Mouse (Mus musculus): ENCODE results near the gene Als2cr12. TPM values are rescaled to one million over a fixed set of nuclear protein-coding genes. Genes with fewer than 3 reads are reported as not detected.
"Not testable (repeated sequence)": the region's sequence is repeated elsewhere in the genome, so short reads cannot be mapped to it uniquely, and the experiment has no call there.

Gene Als2cr12
- polyA plus RNA-seq, 1 experiment from 2014 or later: not detected

- H3K27ac ChIP-seq: peak overlapping the region; percentile 98
- peaks cover 52% of the 10 kb centered on the region for H3K79me2 ChIP-seq (ENCODE audit: inconsistent target)
- WGBS (ENCODE audit: missing documents): 2% methylated on average over 29 of the region's 31 CpGs
- H3K4me3 ChIP-seq (ENCODE audit: inconsistent target): peak overlapping the region; percentile 63
- H3K36me3 ChIP-seq (ENCODE audit: inconsistent target): no peaks in the 10 kb centered on the region
These were observed 17.5 kb upstream of the Als2cr12 start for GRCm38 (mm10) chr1:58713081-58713892.

DNA sequence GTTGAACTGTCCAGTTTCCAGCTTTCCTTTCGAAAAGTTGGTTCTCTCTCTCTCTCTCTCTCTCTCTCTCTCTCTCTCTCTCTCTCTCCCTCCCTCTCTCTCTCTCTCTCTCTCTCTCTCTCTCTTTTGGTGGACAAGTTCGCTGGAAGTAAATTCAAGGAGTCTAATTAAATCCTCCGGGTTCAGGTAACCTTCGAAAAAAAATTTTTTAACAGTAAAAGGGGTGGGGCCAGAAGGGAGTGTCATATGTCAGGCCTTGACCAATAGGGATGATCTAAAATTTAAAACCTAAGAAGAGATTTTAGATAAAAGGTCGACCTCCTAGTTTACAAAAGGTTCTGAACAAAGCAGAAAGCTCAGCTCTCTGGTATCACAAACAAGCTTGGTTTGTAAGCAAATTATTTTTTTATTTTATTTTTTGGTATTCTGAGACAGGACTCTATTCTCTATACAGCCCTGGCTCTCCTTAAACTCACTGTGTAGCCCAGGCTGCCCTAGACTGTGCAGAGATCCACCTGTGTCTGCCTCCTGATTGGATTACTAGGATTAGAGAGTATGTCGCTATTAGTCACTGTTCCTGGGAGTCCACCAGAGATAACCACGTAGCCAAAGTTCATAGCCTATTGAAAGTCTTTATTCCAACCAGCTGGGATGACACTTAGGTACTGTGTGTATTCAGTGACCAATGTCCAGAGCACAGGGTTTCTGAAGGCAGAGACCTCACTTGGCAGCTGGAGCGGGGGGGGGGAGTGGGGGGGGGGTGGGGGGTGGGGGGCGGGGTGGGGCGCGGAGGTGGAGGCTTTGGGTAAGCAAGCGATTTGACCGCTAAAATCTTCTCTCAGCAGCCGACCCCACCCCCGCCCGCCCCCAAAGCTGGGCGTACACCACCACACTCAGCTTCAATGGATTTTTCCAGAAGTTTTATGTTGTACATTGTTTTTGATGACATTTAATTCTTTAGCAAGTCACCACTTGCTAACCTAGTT lies 16.6 kb upstream of the Als2cr12 start:
- Histone ChIP-seq H3K36me3 (ENCODE audit: inconsistent target) (no peaks in the 10 kb centered on the region), H3K4me3 (ENCODE audit: inconsistent target) (peak overlapping the region; percentile 63), H3K27ac (peak overlapping the region; percentile 98), H3K79me2 (ENCODE audit: inconsistent target) (peaks cover 43% of the 10 kb centered on the region)
- under 1% methylated on average over 16 of the region's 17 CpGs for WGBS (ENCODE audit: missing documents)

GRCm38 (mm10) chr1:58711365-58712016 lies 15.7 kb upstream of the Als2cr12 start, which contains the start of gene Cflar:
Gene Cflar (plus strand): TSS chr1:58711508.
- H3K79me2 ChIP-seq (ENCODE audit: inconsistent target): peaks cover 34% of the 10 kb centered on the region
- under 1% methylated on average over 44 of the region's 45 CpGs for WGBS (ENCODE audit: missing documents)
- peak within 1 kb of the TSS; percentile 98 for H3K27ac ChIP-seq
- peak within 1 kb of the TSS; percentile 54 for H3K4me3 ChIP-seq (ENCODE audit: inconsistent target)
- no peaks in the 10 kb centered on the region for H3K36me3 ChIP-seq (ENCODE audit: inconsistent target)

DNA sequence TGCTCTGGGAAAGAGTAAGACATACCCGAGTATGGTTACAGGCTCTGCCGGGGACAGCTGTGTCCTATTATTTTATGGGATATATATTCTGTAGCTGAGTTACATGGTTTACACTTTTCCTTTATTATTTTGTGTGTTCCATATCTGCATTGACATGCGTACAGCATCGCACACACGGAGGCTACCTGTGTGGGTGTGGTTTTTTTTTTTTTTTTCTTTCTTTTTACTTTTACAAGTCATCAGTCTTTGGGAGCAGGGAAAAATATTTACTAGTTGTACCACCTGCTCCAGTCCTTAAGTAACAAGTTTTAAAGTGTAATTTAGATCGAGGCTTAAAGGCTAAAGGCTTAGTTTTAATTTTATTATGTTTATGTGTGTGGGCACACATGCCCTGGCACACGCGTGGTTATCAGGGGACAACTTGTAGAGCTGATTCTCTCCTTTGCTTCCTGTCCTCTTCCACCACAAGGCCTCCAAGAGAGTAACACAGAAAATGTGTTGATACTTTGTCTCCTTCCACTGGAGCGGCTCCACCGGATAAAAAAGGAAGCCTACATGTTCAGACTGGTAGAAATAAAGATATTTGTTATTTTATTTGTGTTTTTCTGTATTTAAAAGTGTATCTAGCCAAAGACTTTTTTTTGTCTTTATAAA lies 15.0 kb upstream of the Als2cr12 start:
- Histone ChIP-seq H3K27ac (peak overlapping the region; percentile 98), H3K4me3 (ENCODE audit: inconsistent target) (peak overlapping the region; percentile 54), H3K36me3 (ENCODE audit: inconsistent target) (no peaks in the 10 kb centered on the region), H3K79me2 (ENCODE audit: inconsistent target) (peaks cover 27% of the 10 kb centered on the region)
- 32% methylated on average over 10 of the region's 10 CpGs for WGBS (ENCODE audit: missing documents)

- peak overlapping the region; percentile 98 for H3K27ac ChIP-seq
- H3K79me2 ChIP-seq (ENCODE audit: inconsistent target): peaks cover 19% of the 10 kb centered on the region
- H3K4me3 ChIP-seq (ENCODE audit: inconsistent target); H3K36me3 ChIP-seq (ENCODE audit: inconsistent target): not testable (repeated sequence)
- WGBS (ENCODE audit: missing documents): 100% methylated on average over 1 of the region's 1 CpGs
These were observed 14.3 kb upstream of the Als2cr12 start for GRCm38 (mm10) chr1:58710043-58710442.

DNA sequence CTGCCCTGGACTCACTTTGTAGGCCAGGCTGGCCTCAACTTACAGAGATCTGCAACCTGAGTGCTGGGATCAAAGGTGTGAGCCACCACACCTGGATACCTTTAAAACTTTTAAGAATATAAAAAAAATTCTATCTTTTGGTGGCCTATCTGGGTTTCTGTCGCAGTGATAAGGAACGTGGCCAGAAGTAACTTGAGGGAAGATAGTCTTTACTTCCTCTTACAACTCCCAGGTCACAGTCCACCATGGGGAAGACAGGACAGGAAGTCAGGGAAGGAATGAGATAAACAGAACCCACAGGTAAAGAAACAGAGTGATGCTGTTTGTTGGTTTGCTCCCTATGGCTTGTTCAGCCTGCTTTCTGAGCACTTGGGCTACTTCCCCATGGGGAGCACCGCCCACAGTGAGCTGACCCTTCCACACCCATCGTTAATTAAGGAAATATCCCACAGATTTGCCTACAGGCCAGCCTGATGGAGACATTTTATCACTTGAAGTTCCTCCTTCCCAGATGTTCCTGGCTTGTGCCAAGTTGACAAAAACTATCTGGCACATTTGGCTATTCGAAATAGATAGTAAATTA lies 4.9 kb upstream of the Als2cr12 start:
- not testable (repeated sequence) for H3K36me3 ChIP-seq (ENCODE audit: inconsistent target); H3K27ac ChIP-seq; H3K4me3 ChIP-seq (ENCODE audit: inconsistent target); H3K79me2 ChIP-seq (ENCODE audit: inconsistent target)
- 65% methylated on average over 3 of the region's 5 CpGs for WGBS (ENCODE audit: missing documents)

DNA sequence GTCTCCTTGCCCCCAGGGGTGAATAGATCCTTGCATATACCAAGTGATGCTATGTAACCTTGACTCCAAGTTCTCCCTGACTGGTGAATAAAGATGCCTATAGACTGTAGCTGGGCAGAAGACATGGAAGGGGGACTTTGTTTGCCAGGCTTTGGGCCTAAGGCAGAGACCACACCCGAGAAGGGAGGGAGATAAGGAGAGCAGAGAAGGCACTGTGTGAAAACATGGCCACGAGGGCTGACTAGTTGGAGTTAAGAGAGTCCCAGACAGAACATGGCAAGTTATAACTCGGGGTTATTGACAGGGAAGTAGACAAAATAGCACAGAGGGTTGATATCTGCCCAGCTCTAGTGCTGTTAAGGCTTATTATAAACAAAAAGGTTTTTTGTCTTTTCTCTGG lies 4.2 kb upstream of the Als2cr12 start:
- Histone ChIP-seq H3K27ac (no peak overlapping the region), H3K4me3 (ENCODE audit: inconsistent target) (no peak overlapping the region), H3K36me3 (ENCODE audit: inconsistent target) (no peaks in the 10 kb centered on the region), H3K79me2 (ENCODE audit: inconsistent target) (no peaks in the 10 kb centered on the region)
- 88% methylated on average over 3 of the region's 3 CpGs for WGBS (ENCODE audit: missing documents)

GRCm38 (mm10) chr1:58698781-58699180 lies 3.0 kb upstream of the Als2cr12 start:
- Histone ChIP-seq H3K36me3 (ENCODE audit: inconsistent target) (no peaks in the 10 kb centered on the region), H3K4me3 (ENCODE audit: inconsistent target) (no peak overlapping the region), H3K27ac (no peak overlapping the region), H3K79me2 (ENCODE audit: inconsistent target) (no peaks in the 10 kb centered on the region)
- WGBS (ENCODE audit: missing documents): 87% methylated on average over 3 of the region's 4 CpGs

DNA sequence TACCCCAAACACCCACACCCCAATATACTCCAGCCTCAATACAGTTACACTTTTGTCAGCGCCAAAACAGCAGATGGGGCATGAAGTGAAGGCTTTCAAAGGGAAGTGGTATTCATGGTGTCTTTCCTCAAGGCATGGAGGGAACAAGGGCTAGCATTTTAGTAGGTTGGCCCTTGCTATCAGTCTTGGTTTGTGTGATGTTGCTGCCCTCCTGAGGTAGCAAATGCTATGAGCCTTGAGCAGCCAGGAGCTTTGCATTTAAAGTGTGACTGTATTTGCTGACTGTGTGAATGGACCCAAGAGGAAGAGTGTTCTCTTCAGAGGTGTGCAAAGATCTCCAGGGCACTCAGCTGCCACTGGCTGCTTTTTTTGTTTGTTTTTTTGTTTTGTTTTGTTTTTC lies 1.8 kb upstream of the Als2cr12 start:
- H3K79me2 ChIP-seq (ENCODE audit: inconsistent target); H3K27ac ChIP-seq; H3K36me3 ChIP-seq (ENCODE audit: inconsistent target); H3K4me3 ChIP-seq (ENCODE audit: inconsistent target): not testable (repeated sequence)
- WGBS (ENCODE audit: missing documents): 33% methylated on average over 1 of the region's 1 CpGs

- no peaks in the 10 kb centered on the region for H3K79me2 ChIP-seq (ENCODE audit: inconsistent target)
- no peak overlapping the region for H3K27ac ChIP-seq
- no peaks in the 10 kb centered on the region for H3K36me3 ChIP-seq (ENCODE audit: inconsistent target)
- no peak overlapping the region for H3K4me3 ChIP-seq (ENCODE audit: inconsistent target)
- 0% methylated on average over 1 of the region's 1 CpGs for WGBS (ENCODE audit: missing documents)
These were observed 2.1 kb downstream of the Als2cr12 start for GRCm38 (mm10) chr1:58693696-58694095.

- not testable (repeated sequence) for H3K36me3 ChIP-seq (ENCODE audit: inconsistent target); H3K27ac ChIP-seq; H3K79me2 ChIP-seq (ENCODE audit: inconsistent target); H3K4me3 ChIP-seq (ENCODE audit: inconsistent target)
- no CpG with 5 or more reads among the region's 1 CpGs for WGBS (ENCODE audit: missing documents)
These were observed 4.1 kb downstream of the Als2cr12 start for GRCm38 (mm10) chr1:58691718-58692117.

GRCm38 (mm10) chr1:58690834-58691488 lies 4.8 kb downstream of the Als2cr12 start:
- H3K36me3 ChIP-seq (ENCODE audit: inconsistent target); H3K4me3 ChIP-seq (ENCODE audit: inconsistent target); H3K79me2 ChIP-seq (ENCODE audit: inconsistent target); H3K27ac ChIP-seq: not testable (repeated sequence)
- no CpG with 5 or more reads among the region's 3 CpGs for WGBS (ENCODE audit: missing documents)

GRCm38 (mm10) chr1:58690006-58690744 lies 5.6 kb downstream of the Als2cr12 start:
- Histone ChIP-seq H3K27ac (no peak overlapping the region), H3K4me3 (ENCODE audit: inconsistent target) (no peak overlapping the region), H3K36me3 (ENCODE audit: inconsistent target) (no peaks in the 10 kb centered on the region), H3K79me2 (ENCODE audit: inconsistent target) (no peaks in the 10 kb centered on the region)
- WGBS (ENCODE audit: missing documents): 89% methylated on average over 6 of the region's 6 CpGs
